Mouse (Mus musculus) testis, adult 2 months (tissue): ENCODE measurements around the gene Morc1. TPM values are rescaled to one million over a fixed set of nuclear protein-coding genes. Genes with fewer than 3 reads are reported as not detected.

ENCODE experiments used
- H3K27ac ChIP-seq: fragments of 200-500 bp; 2 replicates; pipeline ENCODE4 v1.5.1; 2012; ENCODE audit warnings: low read depth, low read length; ENCODE audit not compliant: control insufficient read depth, insufficient read depth
- H3K27me3 ChIP-seq: fragments of 200-500 bp; 2 replicates; pipeline ENCODE4 v1.6.1; 2012; ENCODE audit warnings: mild to moderate bottlenecking, low read length, moderate library complexity; ENCODE audit not compliant: control insufficient read depth, insufficient read depth
- H3K36me3 ChIP-seq: fragments of 200-500 bp; 2 replicates; pipeline ENCODE4 v1.6.1; 2012; ENCODE audit warnings: mild to moderate bottlenecking, low read length; ENCODE audit not compliant: control insufficient read depth, insufficient read depth
- H3K4me1 ChIP-seq: fragments of 200-500 bp; 2 replicates; pipeline ENCODE4 v1.6.1; 2012; ENCODE audit warnings: low read length; ENCODE audit not compliant: control insufficient read depth, insufficient read depth
- H3K4me3 ChIP-seq: fragments of 200-500 bp; 2 replicates; pipeline ENCODE4 v1.5.1; 2012; ENCODE audit warnings: low read depth, mild to moderate bottlenecking, low read length, moderate library complexity, mixed read lengths; ENCODE audit not compliant: control insufficient read depth
- CTCF ChIP-seq: fragments of 200-500 bp; IDR thresholded peaks from 2 replicates; pipeline ENCODE4 v1.5.1; 2012; ENCODE audit warnings: low read depth, mild to moderate bottlenecking, inconsistent platforms, low read length, moderate library complexity; ENCODE audit not compliant: control insufficient read depth, insufficient read depth, insufficient replicate concordance
- POLR2A ChIP-seq: fragments of 200-500 bp; IDR thresholded peaks from 2 replicates; pipeline ENCODE4 v1.6.1; 2012; ENCODE audit warnings: low read depth, mild to moderate bottlenecking, inconsistent platforms, low read length, moderate library complexity; ENCODE audit not compliant: control insufficient read depth
- polyA plus RNA-seq: library from polyadenylated mRNA; depleted of rRNA; stranded (reverse); fragments of >200 nt; gene quantifications from 2 replicates; pipeline ENCODE4 v1.2.3, GENCODE M21; 2012

The Morc1 gene
- polyA plus RNA-seq, 1 experiment, result 1.0 TPM

- TF ChIP-seq CTCF (no peak), POLR2A (no peak)
Measured at GRCm38 (mm10) chr16:48608224-48608623, 177.2 kb downstream of the Morc1 start.

DNA sequence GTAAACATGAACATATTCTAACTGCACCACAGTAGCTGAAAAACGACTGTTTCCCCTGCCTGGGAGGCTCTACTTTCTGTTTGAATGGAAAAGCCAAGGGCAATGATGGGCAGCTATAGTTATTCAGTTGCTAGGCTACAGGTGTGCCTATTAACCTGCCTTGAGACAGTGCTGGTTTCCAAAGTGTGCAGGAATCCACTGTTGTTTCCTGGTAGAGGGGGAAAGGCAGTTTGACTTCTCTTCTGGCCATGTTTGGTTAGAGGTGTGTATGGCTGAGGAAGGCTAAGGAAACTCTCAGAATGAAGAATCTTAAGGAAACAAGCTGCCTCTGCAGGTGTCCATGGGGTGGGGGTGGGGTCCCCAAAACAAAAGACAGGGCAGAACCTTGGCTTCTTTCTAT is 179.8 kb downstream of the Morc1 start:
- Histone ChIP-seq H3K4me3 (no peak overlapping the region), H3K27ac (no peak overlapping the region), H3K4me1 (no peaks in the 10 kb centered on the region), H3K36me3 (no peaks in the 10 kb centered on the region), H3K27me3 (no peaks in the 10 kb centered on the region)
- TF ChIP-seq CTCF (no peak), POLR2A (no peak)

More at GRCm38 (mm10) chr16:48608224-48608623, 177.2 kb downstream of the Morc1 start:
- Histone ChIP-seq H3K4me3 (no peak overlapping the region), H3K27ac (no peak overlapping the region), H3K36me3 (no peaks in the 10 kb centered on the region), H3K27me3 (no peaks in the 10 kb centered on the region), H3K4me1 (no peaks in the 10 kb centered on the region)

- H3K4me1 ChIP-seq, result no peaks in the 10 kb centered on the region
- H3K27me3 ChIP-seq, result no peaks in the 10 kb centered on the region
- H3K27ac ChIP-seq, result no peak overlapping the region
- H3K4me3 ChIP-seq, result no peak overlapping the region
- H3K36me3 ChIP-seq, result no peaks in the 10 kb centered on the region
- TF ChIP-seq POLR2A (no peak), CTCF (no peak)
Measured at GRCm38 (mm10) chr16:48611436-48611835, 180.4 kb downstream of the Morc1 start.

DNA sequence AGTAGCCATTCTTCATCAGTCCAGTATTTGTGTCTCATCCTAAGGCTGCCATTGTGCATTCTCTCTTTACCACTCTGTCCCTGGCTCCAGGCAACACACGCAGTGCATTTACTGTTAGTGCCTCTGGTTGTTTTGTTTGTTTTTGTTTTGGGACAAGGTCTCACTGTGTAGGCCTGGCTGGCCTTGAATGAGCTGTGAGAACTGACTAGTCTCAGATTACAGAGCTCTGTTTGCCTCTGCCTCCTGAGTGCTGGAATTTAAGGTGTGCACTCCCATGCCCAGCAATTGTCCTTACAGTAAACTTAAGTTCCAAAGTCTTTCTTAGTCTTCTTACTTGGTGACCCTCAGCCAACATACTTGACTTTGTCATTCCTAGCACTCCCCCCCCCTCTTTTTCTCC is 182.7 kb downstream of the Morc1 start:
- Histone ChIP-seq H3K4me1 (no peaks in the 10 kb centered on the region), H3K4me3 (no peak overlapping the region), H3K27me3 (no peaks in the 10 kb centered on the region), H3K36me3 (no peaks in the 10 kb centered on the region), H3K27ac (no peak overlapping the region)
- no peak for TF ChIP-seq CTCF
- TF ChIP-seq POLR2A, result no peak

- Histone ChIP-seq H3K4me3 (no peak overlapping the region), H3K27me3 (no peaks in the 10 kb centered on the region), H3K27ac (no peak overlapping the region), H3K36me3 (no peaks in the 10 kb centered on the region), H3K4me1 (no peaks in the 10 kb centered on the region)
- TF ChIP-seq POLR2A (no peak), CTCF (no peak)
Measured at GRCm38 (mm10) chr16:48620510-48620909, 189.5 kb downstream of the Morc1 start.

DNA sequence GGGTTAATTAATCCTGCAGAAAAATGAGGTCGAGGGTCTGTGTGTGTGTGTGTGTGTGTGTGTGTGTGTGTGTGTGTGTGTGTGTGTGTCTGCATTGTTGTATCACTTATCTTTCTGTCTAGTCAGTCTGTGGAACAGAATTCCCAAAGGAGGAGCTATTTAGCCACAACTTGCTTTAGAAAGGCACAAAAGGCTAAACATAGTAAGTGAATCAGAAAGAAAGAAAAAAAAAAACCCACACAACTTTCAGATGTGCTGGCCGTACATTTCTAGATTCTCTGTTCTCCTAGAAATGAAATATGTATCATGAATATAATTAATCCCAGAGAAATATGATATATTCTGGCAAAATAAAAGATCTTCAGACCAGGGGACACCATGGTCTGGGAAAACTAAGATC is 190.0 kb downstream of the Morc1 start:
- Histone ChIP-seq H3K27me3 (no peaks in the 10 kb centered on the region), H3K36me3 (no peaks in the 10 kb centered on the region), H3K4me1 (no peaks in the 10 kb centered on the region), H3K4me3 (no peak overlapping the region), H3K27ac (no peak overlapping the region)
- TF ChIP-seq CTCF, result no peak
- no peak for TF ChIP-seq POLR2A

- no peak overlapping the region for H3K4me3 ChIP-seq
- H3K27ac ChIP-seq, result no peak overlapping the region
- no peak for TF ChIP-seq POLR2A
- no peak for TF ChIP-seq CTCF
- no peaks in the 10 kb centered on the region for H3K4me1 ChIP-seq
- H3K27me3 ChIP-seq, result no peaks in the 10 kb centered on the region
- H3K36me3 ChIP-seq, result no peaks in the 10 kb centered on the region
Measured at GRCm38 (mm10) chr16:48623447-48623846, 192.4 kb downstream of the Morc1 start.

DNA sequence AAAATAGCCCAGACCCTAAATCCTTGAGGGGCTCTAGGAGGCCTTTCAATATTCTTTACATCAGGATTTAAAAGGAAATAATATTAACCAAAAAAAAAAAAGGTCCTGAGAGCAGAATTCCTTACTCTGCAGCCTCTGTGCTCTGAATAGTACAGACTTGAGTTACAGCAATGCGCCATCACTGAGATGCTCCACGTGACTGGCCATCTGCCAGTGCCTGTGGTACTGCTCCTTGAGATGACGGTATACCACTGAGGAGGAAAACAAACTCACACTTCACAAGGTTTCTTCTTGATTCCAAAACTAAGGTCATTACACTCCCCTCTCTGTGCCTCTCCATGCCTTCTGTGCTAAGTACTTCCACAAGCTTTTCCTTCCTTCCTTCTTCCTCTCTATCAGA is 195.1 kb downstream of the Morc1 start:
- TF ChIP-seq POLR2A (no peak), CTCF (no peak)
- no peak overlapping the region for H3K27ac ChIP-seq
- no peaks in the 10 kb centered on the region for H3K27me3 ChIP-seq
- no peaks in the 10 kb centered on the region for H3K36me3 ChIP-seq
- no peaks in the 10 kb centered on the region; the same call in 1 of the 2 replicates for H3K4me1 ChIP-seq
- H3K4me3 ChIP-seq, result no peak overlapping the region
